Mouse (Mus musculus) activated CD4-positive, CD25-positive, alpha-beta regulatory T cell, adult 4 months (primary cell): ENCODE results near the gene Cyp46a1. TPM values are rescaled to one million over a fixed set of nuclear protein-coding genes. Genes with fewer than 3 reads are reported as not detected.

Source experiments
- ATAC-seq: one replicate; pipeline ENCODE4 v1.8.0; 2017
- polyA plus RNA-seq, 2 experiments: library from polyadenylated mRNA; unstranded; fragments of 100-300 nt; shearing (Covaris generic); gene quantifications; one replicate each; pipeline ENCODE4 v1.2.1; 2017

Cyp46a1 gene
- polyA plus RNA-seq, 2 experiments from 2014 or later: not detected

DNA sequence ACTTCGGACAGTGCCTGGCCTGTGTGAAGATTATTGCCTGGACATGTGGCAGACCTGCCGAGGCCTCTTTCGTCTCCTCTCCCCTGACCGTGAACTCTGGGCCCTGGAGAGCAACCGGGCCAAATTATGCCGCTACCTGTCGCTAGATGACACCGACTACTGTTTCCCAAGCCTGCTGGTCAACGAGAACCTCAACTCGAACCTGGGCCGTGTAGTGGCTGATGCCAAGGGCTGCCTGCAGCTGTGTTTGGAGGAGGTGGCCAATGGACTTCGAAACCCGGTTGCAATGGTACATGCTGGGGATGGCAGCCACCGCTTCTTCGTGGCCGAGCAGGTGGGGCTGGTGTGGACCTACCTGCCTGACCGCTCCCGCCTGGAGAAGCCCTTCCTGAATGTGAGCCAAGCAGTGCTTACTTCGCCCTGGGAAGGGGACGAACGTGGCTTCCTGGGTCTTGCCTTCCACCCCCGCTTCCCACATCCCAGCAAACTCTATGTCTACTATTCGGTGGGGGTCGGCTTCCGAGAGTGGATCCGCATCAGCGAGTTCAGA lies 22.4 kb upstream of the Cyp46a1 start:
- ATAC-seq: no peak

GRCm38 (mm10) chr12:108312432-108312851 lies 21.7 kb upstream of the Cyp46a1 start:
- ATAC-seq: no peak

GRCm38 (mm10) chr12:108313244-108313772 lies 20.9 kb upstream of the Cyp46a1 start:
- ATAC-seq: no peak

DNA sequence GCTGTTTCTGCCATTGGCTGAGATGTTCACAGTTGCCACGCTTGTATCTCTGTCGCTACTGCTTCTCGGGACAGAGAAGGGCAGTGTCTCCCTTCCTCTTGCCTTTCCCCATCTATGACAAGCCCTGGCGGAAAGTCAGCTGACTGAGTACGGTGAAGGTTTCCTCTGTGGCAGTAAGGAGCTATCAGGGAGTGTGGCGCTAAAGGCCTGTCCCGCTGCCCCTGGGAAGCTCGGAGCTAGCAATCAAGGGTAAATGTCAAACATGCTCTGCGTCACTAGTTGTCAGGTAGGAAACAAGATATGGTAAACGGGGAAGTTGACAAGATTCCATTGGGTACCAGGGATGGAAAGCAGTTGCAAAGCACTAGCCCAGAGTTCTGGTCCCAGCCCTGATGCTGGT lies 18.4 kb upstream of the Cyp46a1 start:
- no peak for ATAC-seq

- no peak for ATAC-seq
Measured at GRCm38 (mm10) chr12:108316655-108317054, 17.5 kb upstream of the Cyp46a1 start.

DNA sequence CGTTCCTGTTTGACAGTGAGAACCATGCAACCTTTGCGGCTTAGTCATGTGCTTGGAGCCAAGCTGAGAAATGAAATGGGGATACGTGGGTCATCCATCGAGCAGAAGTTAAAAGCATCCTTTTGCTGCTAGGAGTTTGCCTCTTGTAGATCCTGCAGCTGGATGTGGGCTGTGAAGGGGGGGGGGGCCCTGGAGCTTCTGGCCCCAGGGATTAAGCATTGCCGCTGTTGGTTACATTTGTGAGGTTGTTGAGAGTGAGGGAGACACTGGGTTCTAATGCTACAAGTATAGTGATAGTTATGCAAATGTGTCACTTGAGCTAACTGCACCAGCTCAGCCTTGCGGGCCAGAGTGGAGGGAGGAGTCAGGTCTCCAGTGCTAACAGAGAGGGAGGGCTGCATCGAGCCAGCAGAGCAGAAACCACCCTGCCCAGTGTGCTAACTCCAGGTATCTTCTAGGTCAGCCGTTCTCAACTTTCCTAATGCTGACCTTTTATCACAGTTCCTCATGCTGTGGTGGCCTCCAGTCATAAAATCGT lies 16.9 kb upstream of the Cyp46a1 start:
- no peak for ATAC-seq

GRCm38 (mm10) chr12:108317826-108318430 lies 16.3 kb upstream of the Cyp46a1 start:
- no peak for ATAC-seq

DNA sequence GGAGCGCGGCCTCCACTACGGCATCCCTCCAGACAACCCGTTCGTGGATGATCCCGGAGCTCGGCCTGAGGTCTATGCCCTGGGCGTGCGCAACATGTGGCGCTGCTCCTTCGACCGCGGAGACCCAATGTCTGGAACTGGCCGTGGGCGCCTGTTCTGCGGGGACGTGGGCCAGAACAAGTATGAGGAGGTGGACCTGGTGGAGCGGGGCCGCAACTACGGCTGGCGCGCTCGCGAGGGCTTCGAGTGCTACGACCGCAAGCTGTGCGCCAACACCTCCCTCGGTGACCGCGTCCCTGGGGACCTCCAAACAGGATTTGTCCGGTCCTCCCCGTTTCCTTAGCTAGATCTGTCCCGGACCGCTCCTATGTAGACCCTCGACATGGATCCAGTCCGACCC lies 15.7 kb upstream of the Cyp46a1 start:
- ATAC-seq: no peak

DNA sequence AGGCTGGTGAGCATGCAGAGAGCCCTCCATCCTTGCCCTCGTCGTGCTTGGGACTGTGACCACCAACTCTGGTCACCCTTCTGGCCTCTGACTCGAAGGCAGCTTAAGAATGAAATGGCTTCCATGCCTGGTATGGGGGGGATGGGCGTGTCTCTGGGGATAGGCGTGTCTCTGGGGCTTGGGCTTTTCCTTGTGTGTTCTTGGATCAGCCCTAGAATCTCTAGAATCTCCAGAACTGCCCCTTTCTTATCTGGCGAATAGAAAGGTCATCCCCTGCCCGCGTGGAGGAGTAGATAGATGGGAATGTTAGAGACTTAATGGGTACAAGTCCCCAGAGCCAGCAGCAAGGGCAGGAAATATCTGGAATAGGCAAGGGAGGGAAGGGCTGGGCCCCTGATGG lies 14.1 kb upstream of the Cyp46a1 start:
- no peak for ATAC-seq

GRCm38 (mm10) chr12:108326401-108326800 lies 7.8 kb upstream of the Cyp46a1 start:
- no peak for ATAC-seq

- ATAC-seq: no peak
Measured at GRCm38 (mm10) chr12:108327889-108328491, 6.2 kb upstream of the Cyp46a1 start.

GRCm38 (mm10) chr12:108333056-108333455 lies 1.1 kb upstream of the Cyp46a1 start:
- ATAC-seq: peak; percentile 44

- ATAC-seq: no peak
Measured at GRCm38 (mm10) chr12:108333481-108333882, 699 bp upstream of the Cyp46a1 start.

DNA sequence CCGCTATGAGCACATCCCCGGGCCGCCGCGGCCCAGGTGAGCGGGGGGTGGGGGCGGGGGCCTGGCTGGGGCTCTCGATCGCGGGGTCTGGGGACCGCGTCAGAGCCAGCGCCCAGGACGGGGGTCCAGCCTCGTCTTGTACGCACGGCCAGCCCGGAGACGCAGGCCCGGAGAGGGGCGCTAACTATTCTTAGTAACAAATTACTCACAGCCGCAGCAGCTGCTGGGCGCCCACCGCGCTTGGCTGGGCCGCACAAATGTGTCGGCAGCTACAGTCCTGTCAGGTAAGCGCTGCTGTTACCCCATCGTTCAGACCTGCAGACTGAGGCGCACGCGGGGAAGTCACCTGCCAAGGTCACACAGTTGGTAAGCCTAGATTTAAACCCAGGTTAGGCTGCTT lies 348 bp downstream of the Cyp46a1 start:
- no peak for ATAC-seq

GRCm38 (mm10) chr12:108338572-108339190 lies 4.5 kb downstream of the Cyp46a1 start:
- ATAC-seq: no peak

DNA sequence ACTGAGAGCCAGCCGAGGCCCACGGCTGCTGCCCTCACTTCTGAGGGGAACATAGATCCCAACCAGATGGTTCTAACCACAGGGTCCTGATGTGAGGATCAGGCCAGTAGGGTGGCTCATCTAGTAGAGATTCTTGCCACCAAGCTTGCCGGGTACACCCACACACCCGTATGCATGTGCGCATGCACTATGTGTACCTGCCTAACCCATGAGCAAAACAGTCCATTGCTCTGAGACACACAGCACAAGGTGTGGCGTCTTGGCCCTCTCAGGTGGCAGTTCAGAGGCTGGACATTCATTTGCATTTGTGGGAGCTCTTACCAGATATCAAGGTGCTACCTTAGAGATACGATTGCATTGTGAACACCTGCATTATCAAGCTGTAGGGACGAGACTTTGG lies 14.0 kb downstream of the Cyp46a1 start:
- ATAC-seq: no peak

- no peak for ATAC-seq
Measured at GRCm38 (mm10) chr12:108349026-108349425, 14.8 kb downstream of the Cyp46a1 start.

DNA sequence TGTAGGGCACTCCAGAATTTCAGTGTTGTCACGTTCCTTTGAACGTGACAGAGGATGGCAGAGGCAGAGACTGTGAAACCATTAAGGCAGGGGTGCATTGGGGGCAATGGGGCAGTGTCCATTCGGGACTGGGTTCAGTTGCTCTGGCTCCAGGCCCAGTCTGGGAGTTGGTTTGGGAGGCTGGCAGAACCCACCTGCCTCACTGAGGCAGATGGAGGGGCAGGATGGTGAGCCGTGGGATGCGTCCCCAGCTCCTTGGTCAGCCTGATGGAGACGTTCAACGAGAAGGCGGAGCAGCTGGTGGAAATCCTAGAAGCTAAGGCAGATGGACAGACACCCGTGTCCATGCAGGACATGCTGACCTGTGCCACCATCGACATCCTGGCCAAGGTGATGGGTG lies 16.8 kb downstream of the Cyp46a1 start:
- ATAC-seq: no peak

DNA sequence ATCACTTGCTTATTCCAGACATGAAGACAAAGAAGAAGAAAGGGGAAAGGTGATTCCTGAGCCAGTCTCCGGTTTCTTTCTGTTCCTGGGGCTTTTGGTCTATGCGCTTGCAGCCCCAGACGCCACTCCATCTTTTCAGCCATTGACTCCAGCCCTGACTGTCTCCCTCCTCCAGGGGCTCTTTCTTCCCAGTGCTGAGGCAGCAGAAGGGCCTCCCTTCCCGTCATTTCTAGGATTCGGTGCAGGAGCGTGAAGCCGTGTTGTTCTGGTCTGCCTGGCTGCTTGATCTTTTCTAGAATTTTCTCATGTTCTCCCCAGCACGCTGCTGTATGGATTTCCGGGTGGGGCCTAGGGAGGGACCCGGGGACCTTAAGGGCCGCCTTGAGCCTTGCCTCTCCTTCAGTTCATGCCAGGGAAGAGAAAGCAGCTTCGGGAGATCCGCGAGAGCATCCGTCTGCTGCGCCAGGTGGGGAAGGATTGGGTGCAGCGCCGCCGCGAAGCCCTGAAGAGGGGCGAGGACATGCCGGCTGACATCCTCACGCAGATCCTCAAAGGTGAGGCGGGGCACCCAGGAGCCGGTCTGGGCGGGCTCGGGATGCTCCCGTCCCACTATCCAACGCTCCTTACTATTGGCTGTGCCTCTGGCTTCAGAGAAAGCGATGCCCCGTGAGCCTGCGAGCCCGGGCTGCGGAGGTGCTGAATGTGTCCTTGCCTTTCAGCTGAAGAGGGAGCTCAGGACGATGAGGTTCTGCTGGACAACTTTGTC lies 18.4 kb downstream of the Cyp46a1 start:
- ATAC-seq: no peak

- ATAC-seq: no peak
Measured at GRCm38 (mm10) chr12:108354284-108354683, 20.1 kb downstream of the Cyp46a1 start.

DNA sequence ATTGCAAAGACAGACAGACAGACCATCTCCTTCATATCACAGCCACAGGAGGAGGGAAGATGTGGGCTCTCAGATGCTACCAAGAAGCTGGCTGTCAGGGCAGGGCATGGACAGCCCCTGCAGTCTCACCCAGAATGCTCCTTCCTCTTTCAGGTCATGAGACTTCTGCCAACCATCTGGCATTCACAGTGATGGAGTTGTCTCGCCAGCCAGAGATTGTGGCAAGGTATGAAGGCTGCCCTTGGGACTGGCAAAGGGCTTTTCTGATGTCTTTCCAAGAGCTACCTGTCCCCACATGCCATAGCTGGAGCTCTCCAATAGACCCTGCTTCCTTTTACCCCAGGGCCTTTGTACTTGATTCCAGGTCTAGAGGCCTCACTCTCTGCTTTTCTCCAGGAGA lies 21.1 kb downstream of the Cyp46a1 start:
- no peak for ATAC-seq

GRCm38 (mm10) chr12:108355986-108356385 lies 21.8 kb downstream of the Cyp46a1 start:
- ATAC-seq: no peak

DNA sequence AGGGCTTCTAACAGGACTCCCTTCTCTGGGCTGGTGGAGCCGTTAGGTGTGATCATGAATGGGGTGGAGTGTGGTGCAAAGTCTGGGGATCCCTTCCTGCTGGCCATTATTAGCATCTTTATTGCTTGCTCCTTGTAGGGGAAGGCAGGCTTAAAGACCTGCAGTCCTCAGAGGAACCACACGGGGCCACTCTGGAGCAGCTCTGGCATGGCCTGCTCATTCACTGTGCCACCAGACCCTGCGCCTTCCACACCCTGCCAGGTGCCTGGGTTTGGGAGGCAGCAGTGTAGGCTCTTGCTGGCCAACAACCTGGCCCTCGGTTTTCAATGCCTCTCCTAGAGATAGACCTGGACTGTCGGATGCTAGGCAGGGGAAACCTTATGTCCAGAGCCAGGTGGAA lies 29.6 kb downstream of the Cyp46a1 start:
- ATAC-seq: no peak
